Mouse (Mus musculus): Measurements from ENCODE around the gene Ppia. TPM values are rescaled to one million over a fixed set of nuclear protein-coding genes. Genes with fewer than 3 reads are reported as not detected.
"Not testable (repeated sequence)": the region's sequence is repeated elsewhere in the genome, so short reads cannot be mapped to it uniquely, and the experiment has no call there.

The Ppia gene
- polyA plus RNA-seq, 1 experiment from 2014 or later, result 5,533 TPM

DNA sequence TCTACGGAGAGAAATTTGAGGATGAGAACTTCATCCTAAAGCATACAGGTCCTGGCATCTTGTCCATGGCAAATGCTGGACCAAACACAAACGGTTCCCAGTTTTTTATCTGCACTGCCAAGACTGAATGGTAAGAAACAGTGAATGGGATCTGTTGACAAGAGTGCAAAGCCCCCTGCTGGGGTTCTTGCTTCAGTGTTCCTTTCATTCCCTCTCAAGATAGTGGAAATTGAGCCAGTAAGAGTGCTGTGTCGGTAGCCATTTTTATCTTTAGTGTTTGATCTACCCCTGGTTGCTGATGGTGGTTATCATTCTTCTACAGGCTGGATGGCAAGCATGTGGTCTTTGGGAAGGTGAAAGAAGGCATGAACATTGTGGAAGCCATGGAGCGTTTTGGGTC is 3.9 kb downstream of the Ppia start:
- not testable (repeated sequence) for H3K27ac ChIP-seq; H3K9ac ChIP-seq; ATAC-seq (replicated peaks; ENCODE audit: low FRiP score); H3K27me3 ChIP-seq; H3K4me2 ChIP-seq; H3K4me3 ChIP-seq (replicated peaks); H3K9me3 ChIP-seq (replicated peaks)
- peaks cover 26% of the 10 kb centered on the region for H3K4me1 ChIP-seq
- peaks cover 64% of the 10 kb centered on the region for H3K36me3 ChIP-seq
- 73% methylated on average over 4 of the region's 4 CpGs for WGBS

DNA sequence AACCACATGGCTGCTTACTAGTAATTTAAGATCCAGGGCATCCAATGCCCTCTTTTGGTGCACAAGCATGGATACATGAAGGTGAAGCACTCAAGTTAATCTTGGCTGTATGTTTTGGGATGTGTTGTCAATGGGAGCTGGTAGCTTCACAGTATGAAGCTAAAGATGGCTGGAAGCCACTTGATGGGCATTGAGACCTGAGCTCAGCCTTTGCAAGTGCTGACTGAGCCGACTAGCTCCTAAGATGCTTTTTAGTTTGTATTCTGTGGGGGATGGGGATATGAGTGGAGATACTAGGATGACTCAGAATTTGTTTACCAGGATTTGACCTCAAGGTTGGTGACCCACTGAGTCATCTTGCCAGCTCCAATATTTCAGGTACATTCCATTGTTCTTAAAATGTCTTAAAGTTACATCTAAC is 5.0 kb downstream of the Ppia start:
- Histone ChIP-seq H3K36me3 (peaks cover 73% of the 10 kb centered on the region), H3K9me3 (replicated peaks) (no peaks in the 10 kb centered on the region), H3K27me3 (no peaks in the 10 kb centered on the region), H3K27ac (no peak overlapping the region), H3K4me2 (no peak overlapping the region), H3K4me1 (peaks cover 17% of the 10 kb centered on the region), H3K9ac (no peak overlapping the region), H3K4me3 (replicated peaks) (no peak overlapping the region)
- WGBS, result 19% methylated on average over 1 of the region's 1 CpGs
- no peak for ATAC-seq (replicated peaks; ENCODE audit: low FRiP score)

DNA sequence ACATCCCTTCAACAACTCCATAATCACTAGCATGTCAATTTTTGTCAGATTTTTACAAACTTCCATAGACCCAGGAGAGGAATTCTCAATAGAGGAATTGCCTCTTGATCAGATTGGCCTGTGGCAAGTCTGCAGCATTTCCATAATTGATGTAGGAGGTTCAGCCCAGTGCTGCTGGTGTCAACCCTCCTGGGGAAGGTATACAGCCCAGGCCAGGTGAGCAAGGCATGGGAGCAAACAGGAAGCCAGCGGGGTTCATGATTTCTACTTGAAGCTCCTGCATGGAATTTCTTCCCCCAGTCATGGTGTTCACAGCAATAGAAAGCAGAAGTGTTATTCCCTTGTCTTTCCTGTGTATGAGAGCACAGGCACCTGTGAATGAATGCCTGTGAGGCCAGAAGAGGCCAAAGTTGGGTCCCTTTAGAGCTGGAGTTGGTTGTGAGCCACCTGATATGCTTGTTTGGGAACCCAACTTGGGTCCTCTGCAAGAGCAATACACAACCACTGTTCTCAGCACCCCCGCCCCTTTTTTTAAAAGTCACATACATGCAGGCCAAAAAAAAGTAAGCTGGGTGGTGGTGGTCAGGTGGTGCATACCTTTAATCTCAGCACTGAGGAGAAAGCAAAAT is 5.6 kb downstream of the Ppia start:
- Histone ChIP-seq H3K4me1 (peaks cover 17% of the 10 kb centered on the region), H3K36me3 (peaks cover 76% of the 10 kb centered on the region), H3K27ac (0 out of 2 replicates have a peak overlapping the region, but pooled peaks have one; percentile 9), H3K4me2 (no peak overlapping the region), H3K4me3 (replicated peaks) (no peak overlapping the region), H3K9me3 (replicated peaks) (no peaks in the 10 kb centered on the region), H3K27me3 (no peaks in the 10 kb centered on the region), H3K9ac (no peak overlapping the region)
- 78% methylated on average over 2 of the region's 2 CpGs for WGBS
- no peak for ATAC-seq (replicated peaks; ENCODE audit: low FRiP score)

DNA sequence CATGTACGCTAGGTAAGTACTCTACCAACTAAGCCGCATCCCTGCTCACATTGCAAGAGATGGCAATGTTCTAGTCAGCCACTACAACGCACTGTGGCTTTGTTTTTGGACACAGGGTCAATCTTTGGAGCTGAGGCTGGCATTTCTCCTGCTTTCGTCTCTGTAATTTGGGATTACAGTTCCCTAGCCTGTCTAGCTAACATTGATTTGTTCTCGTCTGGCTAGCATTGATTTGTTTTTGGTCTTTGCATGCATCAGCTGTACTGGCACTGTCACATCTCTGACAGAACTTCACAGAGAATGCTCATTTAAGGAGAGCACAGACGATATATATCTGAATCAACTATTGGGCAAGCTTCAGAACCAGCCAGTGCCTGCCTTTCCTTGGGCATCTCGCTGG is 14.9 kb downstream of the Ppia start:
- H3K27me3 ChIP-seq, result no peaks in the 10 kb centered on the region
- H3K27ac ChIP-seq, result no peak overlapping the region
- H3K9ac ChIP-seq, result no peak overlapping the region
- no peak for ATAC-seq (replicated peaks; ENCODE audit: low FRiP score)
- no peaks in the 10 kb centered on the region for H3K9me3 ChIP-seq (replicated peaks)
- 91% methylated on average over 7 of the region's 7 CpGs for WGBS
- peaks cover 97% of the 10 kb centered on the region for H3K36me3 ChIP-seq
- no peaks in the 10 kb centered on the region for H3K4me1 ChIP-seq
- no peak overlapping the region for H3K4me2 ChIP-seq
- no peak overlapping the region for H3K4me3 ChIP-seq (replicated peaks)

DNA sequence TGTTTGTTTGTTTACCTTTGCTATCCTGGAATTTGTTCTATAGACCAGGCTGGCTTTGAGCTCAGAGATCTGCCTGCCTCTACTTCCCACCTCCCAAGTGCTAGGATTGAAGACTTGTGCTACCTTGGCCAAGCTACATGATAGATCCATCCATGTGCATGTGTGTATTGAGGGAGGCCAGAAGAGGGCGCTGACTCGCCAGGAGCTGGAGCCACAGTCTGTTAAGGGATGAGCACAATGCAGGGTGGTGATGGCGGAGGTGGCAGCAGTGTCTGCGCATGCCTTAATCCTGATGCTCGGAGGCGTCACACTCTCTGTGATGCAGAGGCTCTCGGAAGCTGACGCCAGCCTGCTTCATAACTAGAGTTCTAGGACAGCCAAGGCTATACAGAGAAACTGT is 21.2 kb downstream of the Ppia start:
- no peak overlapping the region for H3K4me3 ChIP-seq (replicated peaks)
- H3K4me2 ChIP-seq, result no peak overlapping the region
- peaks cover 86% of the 10 kb centered on the region for H3K36me3 ChIP-seq
- 80% methylated on average over 8 of the region's 8 CpGs for WGBS
- H3K4me1 ChIP-seq, result no peaks in the 10 kb centered on the region
- H3K27me3 ChIP-seq, result no peaks in the 10 kb centered on the region
- ATAC-seq (replicated peaks; ENCODE audit: low FRiP score), result no peak
- H3K27ac ChIP-seq, result no peak overlapping the region
- H3K9ac ChIP-seq, result no peak overlapping the region
- H3K9me3 ChIP-seq (replicated peaks), result no peaks in the 10 kb centered on the region; the same call in 1 of the 2 replicates

DNA sequence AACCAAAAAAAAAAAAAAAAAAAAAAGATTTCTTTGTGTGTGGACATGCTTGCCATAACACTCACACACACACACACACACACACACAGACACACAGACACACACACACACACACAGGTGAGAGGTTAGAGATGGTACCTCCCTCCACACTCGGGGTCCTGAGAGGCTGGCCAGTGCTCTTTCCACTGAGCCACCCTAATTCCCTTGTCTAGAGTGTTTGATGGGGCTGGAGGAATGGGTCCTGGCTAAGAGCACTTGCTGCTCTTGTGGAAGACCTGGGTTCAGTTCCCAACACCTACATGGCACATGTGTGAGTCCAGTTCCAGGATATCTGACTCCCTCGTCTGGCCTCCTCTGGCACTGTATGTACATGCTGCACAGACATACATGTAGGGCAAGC is 22.4 kb downstream of the Ppia start:
- H3K27ac ChIP-seq, result no peak overlapping the region
- 88% methylated on average over 2 of the region's 2 CpGs for WGBS
- H3K36me3 ChIP-seq, result peaks cover 76% of the 10 kb centered on the region
- H3K9me3 ChIP-seq (replicated peaks), result no peaks in the 10 kb centered on the region; the same call in 1 of the 2 replicates
- H3K4me1 ChIP-seq, result peaks cover 3% of the 10 kb centered on the region; the same call in 1 of the 2 replicates
- H3K4me2 ChIP-seq, result no peak overlapping the region
- no peak overlapping the region for H3K4me3 ChIP-seq (replicated peaks)
- no peaks in the 10 kb centered on the region for H3K27me3 ChIP-seq
- ATAC-seq (replicated peaks; ENCODE audit: low FRiP score), result no peak
- no peak overlapping the region for H3K9ac ChIP-seq

DNA sequence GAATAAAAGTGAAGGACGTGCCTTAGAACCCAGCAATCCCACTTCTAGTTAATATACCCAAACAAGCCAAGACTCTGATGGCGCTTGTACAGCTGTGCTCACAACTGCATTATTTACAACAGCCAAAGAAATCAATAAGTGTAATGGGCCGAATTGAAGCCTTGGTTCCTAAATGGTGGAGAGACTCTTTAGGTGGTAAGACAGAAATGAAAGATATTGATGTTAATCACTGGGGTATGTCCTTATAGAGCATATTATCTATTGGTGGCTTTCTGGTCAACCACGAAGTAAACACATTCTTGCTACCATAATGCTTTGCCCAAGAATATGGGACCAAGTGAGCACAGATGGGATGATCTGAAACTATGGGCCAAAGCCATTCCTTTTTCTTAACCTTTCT is 24.9 kb downstream of the Ppia start:
- Histone ChIP-seq H3K9ac (no peak overlapping the region), H3K27me3 (no peaks in the 10 kb centered on the region), H3K4me1 (peaks cover 13% of the 10 kb centered on the region), H3K4me2 (no peak overlapping the region), H3K27ac (no peak overlapping the region), H3K36me3 (peaks cover 51% of the 10 kb centered on the region), H3K9me3 (replicated peaks) (no peaks in the 10 kb centered on the region; the same call in 1 of the 2 replicates), H3K4me3 (replicated peaks) (no peak overlapping the region)
- ATAC-seq (replicated peaks; ENCODE audit: low FRiP score), result no peak
- 95% methylated on average over 4 of the region's 4 CpGs for WGBS

DNA sequence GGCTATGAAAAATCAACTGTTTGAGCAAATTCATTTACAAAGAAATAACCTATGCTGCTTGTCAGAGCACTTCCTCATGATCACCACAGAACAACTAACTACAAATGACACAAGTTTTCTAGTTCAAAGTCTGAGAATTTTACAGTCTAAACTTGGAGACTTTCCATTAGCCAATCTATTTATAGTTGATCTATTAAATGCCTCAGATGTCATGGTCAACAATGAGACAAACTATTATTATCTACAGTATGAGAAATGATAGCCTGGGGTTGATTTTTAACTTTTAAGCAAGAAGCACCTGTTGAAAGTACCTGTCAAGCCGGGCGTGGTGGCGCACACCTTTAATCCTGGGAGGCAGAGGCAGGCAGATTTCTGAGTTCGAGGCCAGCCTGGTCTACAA is 27.3 kb downstream of the Ppia start:
- H3K27ac ChIP-seq, result no peak overlapping the region
- H3K4me1 ChIP-seq, result peaks cover 13% of the 10 kb centered on the region
- WGBS, result 95% methylated on average over 4 of the region's 4 CpGs
- peak overlapping the region; percentile 83; the same call in 1 of the 2 replicates for H3K4me3 ChIP-seq (replicated peaks)
- H3K36me3 ChIP-seq, result peaks cover 27% of the 10 kb centered on the region
- H3K9ac ChIP-seq, result no peak overlapping the region
- ATAC-seq (replicated peaks; ENCODE audit: low FRiP score), result no peak
- H3K9me3 ChIP-seq (replicated peaks), result no peaks in the 10 kb centered on the region; the same call in 1 of the 2 replicates
- no peaks in the 10 kb centered on the region for H3K27me3 ChIP-seq
- H3K4me2 ChIP-seq, result peak overlapping the region; percentile 66; the same call in 1 of the 2 replicates

DNA sequence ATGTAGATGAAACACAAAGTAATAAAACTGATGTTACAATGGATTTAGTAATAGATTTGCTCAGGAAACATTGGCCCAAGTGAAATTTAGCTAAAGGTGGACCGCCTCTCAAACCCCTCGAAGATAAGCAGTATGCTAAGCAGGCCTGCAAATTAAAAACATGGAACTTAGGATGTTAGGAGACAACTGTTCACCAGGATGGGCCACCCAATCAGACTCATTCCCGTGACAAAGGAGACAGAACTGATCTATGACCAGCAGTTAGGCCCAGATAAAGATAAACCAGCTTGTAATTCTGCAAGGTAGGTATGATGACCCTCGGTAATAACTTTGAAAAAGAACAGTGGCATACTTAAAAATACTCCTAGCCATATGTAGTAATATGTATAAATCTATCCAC is 27.9 kb downstream of the Ppia start:
- peaks cover 22% of the 10 kb centered on the region for H3K36me3 ChIP-seq
- peak overlapping the region; percentile 83 for H3K9ac ChIP-seq
- no peaks in the 10 kb centered on the region for H3K27me3 ChIP-seq
- WGBS, result 55% methylated on average over 4 of the region's 4 CpGs
- peak overlapping the region; percentile 83 for H3K4me3 ChIP-seq (replicated peaks)
- no peaks in the 10 kb centered on the region; the same call in 1 of the 2 replicates for H3K9me3 ChIP-seq (replicated peaks)
- ATAC-seq (replicated peaks; ENCODE audit: low FRiP score), result no peak
- peaks cover 13% of the 10 kb centered on the region for H3K4me1 ChIP-seq
- peak overlapping the region; percentile 66 for H3K4me2 ChIP-seq
- H3K27ac ChIP-seq, result peak overlapping the region; percentile 97

DNA sequence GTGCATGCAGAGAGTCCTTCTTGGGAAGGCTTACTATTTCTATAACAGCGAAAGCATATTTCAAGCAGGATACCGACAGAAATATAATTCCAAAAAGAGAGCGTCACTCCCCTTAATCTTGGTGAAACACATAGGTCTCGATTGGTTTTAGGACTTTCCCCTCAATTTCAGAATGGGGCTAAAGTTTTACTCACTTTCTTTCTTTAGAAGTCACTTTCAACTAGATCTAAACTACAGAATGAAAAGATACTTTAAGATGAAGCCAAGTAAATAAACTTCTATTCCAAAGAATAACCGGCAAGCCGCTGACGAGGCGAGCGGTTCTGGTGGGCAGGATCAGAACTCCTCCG is 28.5 kb downstream of the Ppia start:
- H3K27me3 ChIP-seq, result no peaks in the 10 kb centered on the region
- H3K36me3 ChIP-seq, result peaks cover 18% of the 10 kb centered on the region
- peaks cover 13% of the 10 kb centered on the region for H3K4me1 ChIP-seq
- WGBS, result under 1% methylated on average over 10 of the region's 10 CpGs
- peak overlapping the region; percentile 66 for H3K4me2 ChIP-seq
- H3K9me3 ChIP-seq (replicated peaks), result no peaks in the 10 kb centered on the region; the same call in 1 of the 2 replicates
- no peak for ATAC-seq (replicated peaks; ENCODE audit: low FRiP score)
- H3K4me3 ChIP-seq (replicated peaks), result peak overlapping the region; percentile 83
- peak overlapping the region; percentile 83 for H3K9ac ChIP-seq
- H3K27ac ChIP-seq, result peak overlapping the region; percentile 97

DNA sequence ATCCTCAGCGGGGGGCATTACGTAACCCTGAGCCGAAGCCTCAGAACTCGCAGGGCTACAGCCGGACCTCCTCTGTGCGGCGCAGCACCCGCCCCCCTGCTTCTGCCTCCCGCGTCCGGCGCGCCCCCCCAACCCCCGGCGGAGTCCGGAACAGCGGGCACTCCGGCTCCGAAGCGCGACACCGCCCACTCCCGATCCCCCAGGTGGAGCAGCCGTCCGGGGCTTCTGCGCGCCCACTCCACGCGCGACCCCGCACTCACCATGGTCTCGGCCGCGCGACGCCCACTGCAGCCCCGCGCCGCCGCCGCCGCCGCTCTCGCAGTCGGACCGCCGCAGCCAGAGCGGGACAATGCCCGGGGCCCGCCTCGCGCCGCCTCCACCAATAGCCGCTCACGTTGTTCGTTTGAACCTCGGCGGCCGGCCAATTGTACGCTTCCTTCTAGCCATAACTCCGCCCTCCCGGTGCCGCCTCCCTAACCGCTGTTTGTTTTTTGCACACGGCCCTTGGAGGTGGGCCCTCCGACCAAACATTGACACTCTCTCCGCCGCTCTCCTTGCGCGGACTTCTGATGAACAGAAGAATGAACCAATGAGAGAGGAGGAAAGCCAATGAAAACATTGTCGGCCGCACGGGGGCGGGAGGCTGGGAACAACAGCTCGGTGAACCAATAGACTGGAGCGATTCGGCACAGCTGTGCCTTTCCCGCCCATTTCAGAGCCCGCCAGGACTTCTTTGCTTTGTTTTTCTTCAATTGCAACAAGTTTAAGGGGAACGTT is 29.0 kb downstream of the Ppia start, which contains the start of gene H2afv:
Gene H2afv, minus strand, starts transcription at position 367 of the 777 bp plus-strand sequence.
- peak; percentile 98 for ATAC-seq (replicated peaks; ENCODE audit: low FRiP score)

DNA sequence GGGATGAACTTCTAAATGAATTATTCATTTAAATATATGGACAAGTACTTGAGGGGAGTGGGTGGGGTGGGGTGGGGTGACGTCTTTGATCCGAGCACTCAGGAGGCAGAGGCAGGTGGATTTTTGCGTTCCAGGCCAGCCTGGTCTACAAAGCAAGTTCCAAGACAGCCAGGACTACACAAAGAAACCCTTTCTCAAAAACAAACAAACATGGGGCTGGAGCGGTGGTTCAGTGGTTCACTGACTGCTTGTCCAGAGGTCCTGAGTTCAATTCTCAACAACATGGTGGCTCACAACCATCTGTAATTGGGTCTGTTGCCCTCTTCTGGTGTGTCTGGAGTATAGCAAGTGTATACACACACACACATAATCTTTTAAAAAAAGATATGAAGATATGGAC is 30.2 kb downstream of the Ppia start:
- H3K36me3 ChIP-seq, result peaks cover 11% of the 10 kb centered on the region
- no peak for ATAC-seq (replicated peaks; ENCODE audit: low FRiP score)
- 83% methylated on average over 4 of the region's 4 CpGs for WGBS
- peaks cover 13% of the 10 kb centered on the region for H3K4me1 ChIP-seq
- H3K4me3 ChIP-seq (replicated peaks), result no peak overlapping the region
- H3K9me3 ChIP-seq (replicated peaks), result no peaks in the 10 kb centered on the region; the same call in 1 of the 2 replicates
- no peak overlapping the region for H3K27ac ChIP-seq
- no peak overlapping the region for H3K9ac ChIP-seq
- peak overlapping the region; percentile 66; the same call in 1 of the 2 replicates for H3K4me2 ChIP-seq
- no peaks in the 10 kb centered on the region for H3K27me3 ChIP-seq

More for the DNA sequence above, 29.0 kb downstream of the Ppia start, which contains the start of gene H2afv:
- Histone ChIP-seq H3K9ac (peak within 1 kb of the TSS; percentile 83), H3K9me3 (replicated peaks) (no peaks in the 10 kb centered on the region; the same call in 1 of the 2 replicates), H3K4me2 (peak within 1 kb of the TSS; percentile 66), H3K36me3 (peaks cover 15% of the 10 kb centered on the region), H3K27ac (peak within 1 kb of the TSS; percentile 97), H3K4me1 (peaks cover 13% of the 10 kb centered on the region), H3K27me3 (no peaks in the 10 kb centered on the region), H3K4me3 (replicated peaks) (peak within 1 kb of the TSS; percentile 83)
- WGBS, result under 1% methylated on average over 77 of the region's 80 CpGs

Data from kidney, embryonic 15.5 days (tissue).